Mouse (Mus musculus) small intestine, adult 2 months (tissue): ENCODE data around the gene Itprip.

ENCODE experiments used
- CTCF ChIP-seq: fragments of 200-500 bp; IDR thresholded peaks from 2 replicates; pipeline ENCODE4 v1.5.1; 2012; ENCODE audit warnings: low read depth, mild to moderate bottlenecking, control low read depth, inconsistent platforms, low read length, moderate library complexity, mixed read lengths; ENCODE audit not compliant: insufficient replicate concordance, insufficient read length; ENCODE audit errors: extremely low read depth
- POLR2A ChIP-seq: fragments of 200-500 bp; IDR thresholded peaks from 2 replicates; pipeline ENCODE4 v1.6.1; 2012; ENCODE audit warnings: low read depth, mild to moderate bottlenecking, control low read depth, inconsistent platforms, low read length, moderate library complexity

- TF ChIP-seq CTCF, result no peak
- no peak for TF ChIP-seq POLR2A
Observed at GRCm38 (mm10) chr19:47934146-47934545, 15.0 kb upstream of the Itprip start.
